Mouse (Mus musculus) CH12.LX (cell line): ENCODE measurements around the gene Wdr61. TPM values are rescaled to one million over a fixed set of nuclear protein-coding genes. Genes with fewer than 3 reads are reported as not detected.

Experiments used
- DNase-seq: peaks from one replicate; pipeline ENCODE4 v3.0.0-alpha.2; 2013; ENCODE audit errors: extremely low read depth
- H3K27ac ChIP-seq: 2 replicates; pipeline ENCODE4 v1.5.1; 2012; ENCODE audit warnings: low read depth, mild to moderate bottlenecking, control low read depth, moderate library complexity; ENCODE audit not compliant: insufficient read depth
- H3K27me3 ChIP-seq: replicated peaks from 2 replicates; pipeline ENCODE3; 2012; ENCODE audit warnings: inconsistent platforms
- H3K36me3 ChIP-seq, 2 experiments: replicated peaks in 1 of 2; 2 replicates each; pipeline versions ENCODE3 to v1.6.1; 2012; ENCODE audit warnings: inconsistent platforms in 1 of 2, low read length in 1 of 2, mild to moderate bottlenecking in 1 of 2, mixed read lengths in 1 of 2, moderate library complexity in 1 of 2; ENCODE audit not compliant: control insufficient read depth in 1 of 2, insufficient read depth in 1 of 2
- H3K4me1 ChIP-seq, 2 experiments: 2 replicates each; pipeline ENCODE4 v1.6.1; 2012; ENCODE audit warnings: inconsistent platforms in 1 of 2, moderate library complexity in 1 of 2; ENCODE audit not compliant: insufficient read depth in 2 of 2, control insufficient read depth in 1 of 2
- H3K4me2 ChIP-seq: 2 replicates; pipeline ENCODE4 v1.6.1; 2012; ENCODE audit warnings: low read depth, mild to moderate bottlenecking, control low read depth; ENCODE audit not compliant: poor library complexity, insufficient read depth, severe bottlenecking
- H3K4me3 ChIP-seq, 3 experiments: fragments of 150-350 bp in 1 of 3; sonication (generic) in 1 of 3; replicated peaks in 1 of 3; 2 replicates each; pipeline versions ENCODE3 to v1.5.1; 2011 to 2012; ENCODE audit warnings: low read depth in 2 of 3, low read length in 2 of 3, mild to moderate bottlenecking in 2 of 3, moderate library complexity in 2 of 3, control low read depth in 1 of 3, improper control_type of control experiment in 1 of 3, inconsistent platforms in 1 of 3, mixed read lengths in 1 of 3; ENCODE audit not compliant: poor library complexity in 1 of 3
- H3K79me2 ChIP-seq: replicated peaks from 2 replicates; pipeline ENCODE4 v1.6.1; 2012; ENCODE audit warnings: mild to moderate bottlenecking, moderate library complexity; ENCODE audit not compliant: control insufficient read depth, poor library complexity, insufficient read depth, severe bottlenecking; ENCODE audit errors: extremely low read depth
- H3K9ac ChIP-seq: 2 replicates; pipeline ENCODE4 v1.6.1; 2012; ENCODE audit warnings: low read depth, mild to moderate bottlenecking, control low read depth, moderate library complexity; ENCODE audit not compliant: insufficient read depth
- H3K9me3 ChIP-seq: replicated peaks from 2 replicates; pipeline ENCODE3; 2012; ENCODE audit warnings: low read length, inconsistent platforms, mixed read lengths
- BHLHE40 ChIP-seq: IDR thresholded peaks from 2 replicates; pipeline ENCODE4 v1.6.1; 2011; ENCODE audit warnings: mild to moderate bottlenecking, low read depth, low read length, improper control_type of control experiment
- E2F4 ChIP-seq: IDR thresholded peaks from 2 replicates; pipeline ENCODE4 v1.6.1; 2011; ENCODE audit warnings: low read depth, low read length, improper control_type of control experiment; ENCODE audit not compliant: insufficient replicate concordance
- ELF1 ChIP-seq: IDR thresholded peaks from 2 replicates; pipeline ENCODE4 v1.6.1; 2014; ENCODE audit warnings: low read depth, mild to moderate bottlenecking, inconsistent platforms, low read length, improper control_type of control experiment
- HCFC1 ChIP-seq: IDR thresholded peaks from 2 replicates; pipeline ENCODE4 v1.6.1; 2012; ENCODE audit warnings: low read depth, mild to moderate bottlenecking, inconsistent platforms, low read length, improper control_type of control experiment
- IRF4 ChIP-seq: IDR thresholded peaks from 2 replicates; pipeline ENCODE4 v1.6.1; 2014; ENCODE audit warnings: low read depth, mild to moderate bottlenecking, inconsistent platforms, low read length, improper control_type of control experiment
- JUN ChIP-seq: IDR thresholded peaks from 2 replicates; pipeline ENCODE4 v1.6.1; 2011; ENCODE audit warnings: low read depth, mild to moderate bottlenecking, low read length, improper control_type of control experiment, moderate library complexity; ENCODE audit not compliant: insufficient read depth
- JUND ChIP-seq: conservative IDR thresholded peaks from 2 replicates; pipeline ENCODE4 v1.6.1; 2011; ENCODE audit warnings: low read depth, low read length, improper control_type of control experiment
- KAT2A ChIP-seq: IDR thresholded peaks from 2 replicates; pipeline ENCODE4 v1.6.1; 2012; ENCODE audit warnings: low read length, improper control_type of control experiment, inconsistent platforms; ENCODE audit not compliant: insufficient replicate concordance
- MAFK ChIP-seq: IDR thresholded peaks from 2 replicates; pipeline ENCODE4 v1.6.1; 2011; ENCODE audit warnings: low read length, improper control_type of control experiment; ENCODE audit not compliant: insufficient replicate concordance
- MAZ ChIP-seq: IDR thresholded peaks from 2 replicates; pipeline ENCODE4 v1.6.1; 2012; ENCODE audit warnings: low read depth, mild to moderate bottlenecking, inconsistent platforms, low read length, improper control_type of control experiment, moderate library complexity
- MYC ChIP-seq: IDR thresholded peaks from 2 replicates; pipeline ENCODE4 v1.6.1; 2011; ENCODE audit warnings: low read depth, mild to moderate bottlenecking, improper control_type of control experiment, low read length
- POLR2AphosphoS2 ChIP-seq: IDR thresholded peaks from 2 replicates; pipeline ENCODE4 v1.6.1; 2011; ENCODE audit warnings: low read depth, low read length, improper control_type of control experiment
- RAD21 ChIP-seq: IDR thresholded peaks from 2 replicates; pipeline ENCODE4 v1.6.1; 2011; ENCODE audit warnings: low read depth, mild to moderate bottlenecking, low read length, improper control_type of control experiment, moderate library complexity
- SIN3A ChIP-seq: IDR thresholded peaks from 2 replicates; pipeline ENCODE4 v1.6.1; 2012; ENCODE audit warnings: low read length, improper control_type of control experiment, inconsistent platforms
- SMC3 ChIP-seq: IDR thresholded peaks from 2 replicates; pipeline ENCODE4 v1.6.1; 2011; ENCODE audit warnings: low read depth, low read length, improper control_type of control experiment
- UBTF ChIP-seq: IDR thresholded peaks from 2 replicates; pipeline ENCODE4 v1.6.1; 2012; ENCODE audit warnings: low read depth, mild to moderate bottlenecking, inconsistent platforms, low read length, improper control_type of control experiment, moderate library complexity
- USF2 ChIP-seq: conservative IDR thresholded peaks from 2 replicates; pipeline ENCODE4 v1.6.1; 2011; ENCODE audit warnings: low read depth, low read length, improper control_type of control experiment
- ZC3H11A ChIP-seq: IDR thresholded peaks from 2 replicates; pipeline ENCODE4 v1.6.1; 2012; ENCODE audit warnings: low read depth, mild to moderate bottlenecking, inconsistent platforms, low read length, improper control_type of control experiment
- ZKSCAN1 ChIP-seq: IDR thresholded peaks from 2 replicates; pipeline ENCODE4 v1.6.1; 2012; ENCODE audit warnings: low read depth, inconsistent platforms, low read length, improper control_type of control experiment, borderline replicate concordance
- ZMIZ1 ChIP-seq: IDR thresholded peaks from 2 replicates; pipeline ENCODE4 v1.6.1; 2012; ENCODE audit warnings: low read depth, mild to moderate bottlenecking, inconsistent platforms, low read length, improper control_type of control experiment
- dilution Hi-C: fragments of 300-500 bp; cut with MboI; formaldehyde crosslinking; loops from 2 replicates; pipeline ENCODE4 v1.14.3; 2020; ENCODE audit warnings: low sequenced_read_pairs; ENCODE audit not compliant: extremely low pct_unique_long_range_greater_than_20kb, extremely low pct_ligation_motif_present
- in situ Hi-C: fragments of 300-500 bp; cut with MboI; formaldehyde crosslinking; loops from 3 replicates; pipeline ENCODE4 v1.14.3; 2019; ENCODE audit warnings: low sequenced_read_pairs, low pct_ligation_motif_present, low pct_unique_long_range_greater_than_20kb, mixed read lengths
- polyA plus RNA-seq: library from polyadenylated mRNA; unstranded; fragments of >175 nt; gene quantifications from 2 replicates; pipeline ENCODE4 v1.2.1, GENCODE M21; 2012; ENCODE audit warnings: low read depth; ENCODE audit not compliant: insufficient read length
- total RNA-seq, 2 experiments: library from RNA; depleted of rRNA; stranded (reverse); fragments of 300-350 nt in 1 of 2; fragments of >200 nt in 1 of 2; gene quantifications; 2 replicates each; pipeline ENCODE4 v1.2.3; 2012 to 2014

Wdr61 gene
- total and polyA plus RNA-seq, 3 experiments = 118 to 245 (median 157) TPM

DNA sequence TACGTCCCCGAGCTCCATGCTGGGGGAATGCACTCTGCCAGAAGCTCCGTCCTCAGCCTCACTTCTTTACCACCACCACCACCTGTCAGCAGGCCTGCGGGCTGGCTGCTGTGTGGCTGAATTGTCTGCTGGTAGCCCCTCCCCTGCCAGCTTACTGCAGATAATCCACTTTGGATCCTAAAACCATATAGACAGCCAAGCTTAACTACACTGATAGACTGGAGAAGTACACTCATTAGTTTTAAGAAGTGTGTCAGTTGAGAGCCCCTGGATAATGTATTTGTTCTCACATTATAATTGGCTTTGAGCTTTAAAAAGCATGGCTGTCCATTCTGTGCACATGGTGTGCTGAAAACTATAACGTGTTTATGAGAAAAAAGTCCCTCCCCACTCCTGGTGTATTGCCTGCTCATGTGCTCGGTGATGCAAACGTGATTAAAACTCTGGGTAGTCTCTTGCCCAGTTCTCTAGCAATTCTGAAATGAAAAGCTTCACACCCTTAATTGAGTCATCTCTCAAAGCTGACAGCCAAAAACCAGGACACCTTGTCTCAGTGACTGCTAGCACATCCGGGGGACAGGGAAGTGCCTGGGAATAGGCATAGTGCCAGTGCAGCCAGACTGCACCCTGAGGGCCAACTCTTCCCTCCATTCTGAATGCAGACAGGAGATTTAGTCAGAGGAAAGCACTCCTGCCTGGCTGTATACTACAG is 26.9 kb downstream of the Wdr61 start:
- no peak for TF ChIP-seq ZC3H11A
- TF ChIP-seq MAFK = no peak
- no peak for TF ChIP-seq SIN3A
- no peak for TF ChIP-seq IRF4
- no peak for TF ChIP-seq HCFC1
- TF ChIP-seq JUN = no peak
- no peak for TF ChIP-seq POLR2AphosphoS2
- TF ChIP-seq MAZ = no peak
- no peak for TF ChIP-seq BHLHE40
- TF ChIP-seq ZMIZ1 = no peak
- H3K27ac ChIP-seq = no peak overlapping the region
- no peak overlapping the region for H3K9ac ChIP-seq
- no peak overlapping the region for H3K4me3 ChIP-seq
- no peak for DNase-seq
- dilution Hi-C loops = no loop called here
- no peak overlapping the region for H3K4me2 ChIP-seq
- peaks cover 18 to 36% of the 10 kb centered on the region in 2 experiments for H3K36me3 ChIP-seq
- H3K9me3 ChIP-seq = no peaks in the 10 kb centered on the region
- in situ Hi-C loops = no loop called here
- H3K4me1 ChIP-seq = no peaks in the 10 kb centered on the region
- no peaks in the 10 kb centered on the region for H3K27me3 ChIP-seq
- H3K79me2 ChIP-seq = no peaks in the 10 kb centered on the region; the same call in 1 of the 2 replicates

DNA sequence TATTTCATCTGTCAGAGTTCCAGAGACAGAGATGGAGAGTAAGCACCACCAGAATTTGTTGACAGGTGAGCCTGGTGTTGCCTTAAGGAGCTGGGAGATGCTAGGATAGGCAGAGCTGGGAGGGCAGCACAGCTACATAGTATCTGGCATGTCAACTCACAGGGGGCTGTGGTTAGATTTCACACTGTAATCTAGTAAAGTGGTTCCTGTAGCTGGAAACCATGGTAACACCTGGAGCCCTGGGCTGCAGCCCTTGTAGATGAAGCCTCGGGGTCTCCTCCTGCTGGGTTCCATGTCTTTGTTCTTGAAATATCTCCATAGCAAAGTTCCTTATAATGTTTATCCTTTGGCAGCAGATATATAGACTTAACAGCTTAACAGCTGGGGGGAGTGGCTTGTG is 28.8 kb downstream of the Wdr61 start:
- no peak for DNase-seq
- H3K4me2 ChIP-seq = no peak overlapping the region
- H3K79me2 ChIP-seq = no peaks in the 10 kb centered on the region; the same call in 1 of the 2 replicates
- dilution Hi-C loops = no loop called here
- TF ChIP-seq KAT2A = no peak
- no peak for TF ChIP-seq UBTF
- TF ChIP-seq RAD21 = no peak
- TF ChIP-seq MYC = no peak
- TF ChIP-seq ELF1 = no peak
- TF ChIP-seq BHLHE40 = no peak
- TF ChIP-seq HCFC1 = no peak
- TF ChIP-seq ZKSCAN1 = no peak
- no peak for TF ChIP-seq E2F4
- TF ChIP-seq USF2 = no peak
- TF ChIP-seq SMC3 = no peak
- no peak for TF ChIP-seq JUND
- no peak for TF ChIP-seq JUN
- no peak overlapping the region for H3K4me3 ChIP-seq
- in situ Hi-C loops = no loop called here
- no peak overlapping the region for H3K27ac ChIP-seq
- no peaks in the 10 kb centered on the region for H3K4me1 ChIP-seq
- no peak overlapping the region for H3K9ac ChIP-seq
- no peaks in the 10 kb centered on the region for H3K9me3 ChIP-seq
- H3K36me3 ChIP-seq = peaks cover 8 to 18% of the 10 kb centered on the region in 2 experiments
- no peaks in the 10 kb centered on the region for H3K27me3 ChIP-seq
